Mouse (Mus musculus): ENCODE measurements at regions not wholly inside any gene's neighbourhood (a gene's known extent, or its start where the extent isn't known, plus 50 kb on each side); places are given as distances from the start of the nearest gene placed in this dataset.

DNA sequence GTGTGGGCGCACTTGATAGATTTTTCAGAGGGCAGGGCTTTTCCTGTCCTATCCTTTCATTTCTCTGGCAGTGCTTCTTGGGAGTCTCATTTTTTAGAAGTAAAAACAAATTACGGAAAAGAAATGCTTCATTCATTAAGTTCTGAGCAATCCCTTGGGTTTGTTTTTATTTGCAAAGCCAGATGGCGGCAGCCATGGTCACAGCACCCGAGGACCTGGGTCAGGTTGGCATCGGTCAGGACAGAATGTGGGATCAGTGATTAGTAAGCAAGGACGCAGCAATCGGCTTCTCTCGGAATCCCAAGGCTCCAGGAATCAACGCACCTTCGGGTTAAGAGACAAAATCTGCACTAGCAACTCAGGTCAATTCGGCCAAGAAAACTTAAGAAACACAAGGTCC, 70.8 kb upstream of the Gnaq start:
- TF ChIP-seq CTCF (IDR thresholded peaks at IDR 0.05; ENCODE audit: low read depth, low read length) (no peak), POLR2A (IDR thresholded peaks at IDR 0.05; ENCODE audit: borderline replicate concordance, low read depth, low read length) (no peak)

Data from bone marrow macrophage, adult 2 months (primary cell).